Mouse (Mus musculus) liver, adult 2 months (tissue): ENCODE data around the gene Cap2.

Experiments
- CTCF ChIP-seq: fragments of 200-500 bp; IDR thresholded peaks from 2 replicates; pipeline ENCODE4 v1.5.1; 2011; ENCODE audit warnings: low read depth, low read length, control low read depth
- POLR2A ChIP-seq: fragments of 200-500 bp; IDR thresholded peaks from 2 replicates; pipeline ENCODE4 v1.6.1; 2011; ENCODE audit warnings: low read length, control low read depth; ENCODE audit not compliant: insufficient read depth; ENCODE audit errors: extremely low read depth

- TF ChIP-seq CTCF (no peak), POLR2A (no peak)
Observed at GRCm38 (mm10) chr13:46651853-46652252, 150.2 kb downstream of the Cap2 start.
